Mouse (Mus musculus) CH12.LX (cell line): Measurements from ENCODE around the gene Togaram1. TPM values are rescaled to one million over a fixed set of nuclear protein-coding genes. Genes with fewer than 3 reads are reported as not detected.

Experiments used
- DNase-seq: peaks from one replicate; pipeline ENCODE4 v3.0.0-alpha.2; 2013; ENCODE audit errors: extremely low read depth
- H3K27ac ChIP-seq: 2 replicates; pipeline ENCODE4 v1.5.1; 2012; ENCODE audit warnings: low read depth, mild to moderate bottlenecking, control low read depth, moderate library complexity; ENCODE audit not compliant: insufficient read depth
- H3K27me3 ChIP-seq: replicated peaks from 2 replicates; pipeline ENCODE3; 2012; ENCODE audit warnings: inconsistent platforms
- H3K36me3 ChIP-seq, 2 experiments: replicated peaks in 1 of 2; 2 replicates each; pipeline versions ENCODE3 to v1.6.1; 2012; ENCODE audit warnings: inconsistent platforms in 1 of 2, low read length in 1 of 2, mild to moderate bottlenecking in 1 of 2, mixed read lengths in 1 of 2, moderate library complexity in 1 of 2; ENCODE audit not compliant: control insufficient read depth in 1 of 2, insufficient read depth in 1 of 2
- H3K4me1 ChIP-seq, 2 experiments: 2 replicates each; pipeline ENCODE4 v1.6.1; 2012; ENCODE audit warnings: inconsistent platforms in 1 of 2, moderate library complexity in 1 of 2; ENCODE audit not compliant: insufficient read depth in 2 of 2, control insufficient read depth in 1 of 2
- H3K4me2 ChIP-seq: 2 replicates; pipeline ENCODE4 v1.6.1; 2012; ENCODE audit warnings: low read depth, mild to moderate bottlenecking, control low read depth; ENCODE audit not compliant: poor library complexity, insufficient read depth, severe bottlenecking
- H3K4me3 ChIP-seq, 3 experiments: fragments of 150-350 bp in 1 of 3; sonication (generic) in 1 of 3; replicated peaks in 1 of 3; 2 replicates each; pipeline versions ENCODE3 to v1.5.1; 2011 to 2012; ENCODE audit warnings: low read depth in 2 of 3, low read length in 2 of 3, mild to moderate bottlenecking in 2 of 3, moderate library complexity in 2 of 3, control low read depth in 1 of 3, improper control_type of control experiment in 1 of 3, inconsistent platforms in 1 of 3, mixed read lengths in 1 of 3; ENCODE audit not compliant: poor library complexity in 1 of 3
- H3K79me2 ChIP-seq: replicated peaks from 2 replicates; pipeline ENCODE4 v1.6.1; 2012; ENCODE audit warnings: mild to moderate bottlenecking, moderate library complexity; ENCODE audit not compliant: control insufficient read depth, poor library complexity, insufficient read depth, severe bottlenecking; ENCODE audit errors: extremely low read depth
- H3K9ac ChIP-seq: 2 replicates; pipeline ENCODE4 v1.6.1; 2012; ENCODE audit warnings: low read depth, mild to moderate bottlenecking, control low read depth, moderate library complexity; ENCODE audit not compliant: insufficient read depth
- H3K9me3 ChIP-seq: replicated peaks from 2 replicates; pipeline ENCODE3; 2012; ENCODE audit warnings: low read length, inconsistent platforms, mixed read lengths
- CHD1 ChIP-seq: IDR thresholded peaks from 2 replicates; pipeline ENCODE4 v1.6.1; 2012; ENCODE audit warnings: low read depth, low read length, improper control_type of control experiment, inconsistent platforms
- CHD2 ChIP-seq: IDR thresholded peaks from 2 replicates; pipeline ENCODE4 v1.6.1; 2011; ENCODE audit warnings: low read length, improper control_type of control experiment
- ELF1 ChIP-seq: IDR thresholded peaks from 2 replicates; pipeline ENCODE4 v1.6.1; 2014; ENCODE audit warnings: low read depth, mild to moderate bottlenecking, inconsistent platforms, low read length, improper control_type of control experiment
- ETS1 ChIP-seq: conservative IDR thresholded peaks from 2 replicates; pipeline ENCODE4 v1.6.1; 2012; ENCODE audit warnings: low read depth, mild to moderate bottlenecking, inconsistent platforms, low read length, improper control_type of control experiment, moderate library complexity
- GABPA ChIP-seq: IDR thresholded peaks from 2 replicates; pipeline ENCODE4 v1.6.1; 2012; ENCODE audit warnings: low read depth, low read length, improper control_type of control experiment, inconsistent platforms; ENCODE audit not compliant: insufficient replicate concordance
- JUN ChIP-seq: IDR thresholded peaks from 2 replicates; pipeline ENCODE4 v1.6.1; 2011; ENCODE audit warnings: low read depth, mild to moderate bottlenecking, low read length, improper control_type of control experiment, moderate library complexity; ENCODE audit not compliant: insufficient read depth
- JUND ChIP-seq: conservative IDR thresholded peaks from 2 replicates; pipeline ENCODE4 v1.6.1; 2011; ENCODE audit warnings: low read depth, low read length, improper control_type of control experiment
- MAFK ChIP-seq: IDR thresholded peaks from 2 replicates; pipeline ENCODE4 v1.6.1; 2011; ENCODE audit warnings: low read length, improper control_type of control experiment; ENCODE audit not compliant: insufficient replicate concordance
- MXI1 ChIP-seq: IDR thresholded peaks from 2 replicates; pipeline ENCODE4 v1.6.1; 2011; ENCODE audit warnings: mild to moderate bottlenecking, low read depth, low read length, improper control_type of control experiment
- MYC ChIP-seq: IDR thresholded peaks from 2 replicates; pipeline ENCODE4 v1.6.1; 2011; ENCODE audit warnings: low read depth, mild to moderate bottlenecking, improper control_type of control experiment, low read length
- NRF1 ChIP-seq: IDR thresholded peaks from 2 replicates; pipeline ENCODE4 v1.6.1; 2014; ENCODE audit warnings: low read depth, mild to moderate bottlenecking, inconsistent platforms, low read length, improper control_type of control experiment, moderate library complexity
- POLR2A ChIP-seq: IDR thresholded peaks from 2 replicates; pipeline ENCODE4 v1.6.1; 2011; ENCODE audit warnings: low read depth, mild to moderate bottlenecking, improper control_type of control experiment, low read length
- RAD21 ChIP-seq: IDR thresholded peaks from 2 replicates; pipeline ENCODE4 v1.6.1; 2011; ENCODE audit warnings: low read depth, mild to moderate bottlenecking, low read length, improper control_type of control experiment, moderate library complexity
- RCOR1 ChIP-seq: conservative IDR thresholded peaks from 2 replicates; pipeline ENCODE4 v1.6.1; 2012; ENCODE audit warnings: low read depth, mild to moderate bottlenecking, inconsistent platforms, low read length, improper control_type of control experiment
- SIN3A ChIP-seq: IDR thresholded peaks from 2 replicates; pipeline ENCODE4 v1.6.1; 2012; ENCODE audit warnings: low read length, improper control_type of control experiment, inconsistent platforms
- SMC3 ChIP-seq: IDR thresholded peaks from 2 replicates; pipeline ENCODE4 v1.6.1; 2011; ENCODE audit warnings: low read depth, low read length, improper control_type of control experiment
- TCF12 ChIP-seq: IDR thresholded peaks from 2 replicates; pipeline ENCODE4 v1.6.1; 2014; ENCODE audit warnings: low read depth, mild to moderate bottlenecking, inconsistent platforms, low read length, improper control_type of control experiment
- UBTF ChIP-seq: IDR thresholded peaks from 2 replicates; pipeline ENCODE4 v1.6.1; 2012; ENCODE audit warnings: low read depth, mild to moderate bottlenecking, inconsistent platforms, low read length, improper control_type of control experiment, moderate library complexity
- USF1 ChIP-seq: IDR thresholded peaks from 2 replicates; pipeline ENCODE4 v1.6.1; 2014; ENCODE audit warnings: low read depth, mild to moderate bottlenecking, inconsistent platforms, low read length, improper control_type of control experiment
- ZC3H11A ChIP-seq: IDR thresholded peaks from 2 replicates; pipeline ENCODE4 v1.6.1; 2012; ENCODE audit warnings: low read depth, mild to moderate bottlenecking, inconsistent platforms, low read length, improper control_type of control experiment
- ZKSCAN1 ChIP-seq: IDR thresholded peaks from 2 replicates; pipeline ENCODE4 v1.6.1; 2012; ENCODE audit warnings: low read depth, inconsistent platforms, low read length, improper control_type of control experiment, borderline replicate concordance
- ZMIZ1 ChIP-seq: IDR thresholded peaks from 2 replicates; pipeline ENCODE4 v1.6.1; 2012; ENCODE audit warnings: low read depth, mild to moderate bottlenecking, inconsistent platforms, low read length, improper control_type of control experiment
- ZNF384 ChIP-seq: IDR thresholded peaks from 2 replicates; pipeline ENCODE4 v1.6.1; 2012; ENCODE audit warnings: low read depth, low read length, improper control_type of control experiment, inconsistent platforms
- dilution Hi-C: fragments of 300-500 bp; cut with MboI; formaldehyde crosslinking; loops from 2 replicates; pipeline ENCODE4 v1.14.3; 2020; ENCODE audit warnings: low sequenced_read_pairs; ENCODE audit not compliant: extremely low pct_unique_long_range_greater_than_20kb, extremely low pct_ligation_motif_present
- in situ Hi-C: fragments of 300-500 bp; cut with MboI; formaldehyde crosslinking; loops from 3 replicates; pipeline ENCODE4 v1.14.3; 2019; ENCODE audit warnings: low sequenced_read_pairs, low pct_ligation_motif_present, low pct_unique_long_range_greater_than_20kb, mixed read lengths
- polyA plus RNA-seq: library from polyadenylated mRNA; unstranded; fragments of >175 nt; gene quantifications from 2 replicates; pipeline ENCODE4 v1.2.1, GENCODE M21; 2012; ENCODE audit warnings: low read depth; ENCODE audit not compliant: insufficient read length
- total RNA-seq, 2 experiments: library from RNA; depleted of rRNA; stranded (reverse); fragments of 300-350 nt in 1 of 2; fragments of >200 nt in 1 of 2; gene quantifications; 2 replicates each; pipeline ENCODE4 v1.2.3; 2012 to 2014

Togaram1 gene
- total and polyA plus RNA-seq, 3 experiments = 19.1 to 29.5 (median 24.1) TPM

DNA sequence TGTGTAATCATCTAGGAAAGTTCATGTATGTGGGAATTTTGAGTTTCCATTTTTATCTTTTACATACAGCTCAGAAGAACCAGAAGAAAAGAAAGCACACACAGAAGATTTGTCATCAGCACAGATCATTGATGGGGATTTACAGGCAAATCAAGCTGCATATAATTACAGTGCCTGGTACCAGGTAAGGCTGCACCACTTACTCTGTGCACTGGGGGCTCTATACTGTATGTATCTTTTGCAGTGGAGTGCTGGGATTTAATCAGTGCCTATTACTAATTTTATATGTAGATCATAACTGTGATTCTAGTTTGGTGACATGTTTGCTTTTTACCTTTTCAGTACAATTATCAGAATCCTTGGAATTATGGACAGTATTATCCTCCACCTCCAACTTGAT is 95.5 kb downstream of the Togaram1 start:
- TF ChIP-seq ETS1 (no peak), NRF1 (no peak), ZMIZ1 (no peak), ELF1 (no peak), MAFK (no peak), MXI1 (no peak), JUND (no peak), USF1 (no peak), TCF12 (no peak), ZNF384 (no peak), GABPA (no peak), SMC3 (no peak), RAD21 (no peak), JUN (no peak), ZKSCAN1 (no peak), MYC (no peak), SIN3A (no peak), UBTF (no peak), RCOR1 (no peak)
- DNase-seq = peak; percentile 31
- Histone ChIP-seq H3K9me3 (no peaks in the 10 kb centered on the region), H3K4me2 (no peak overlapping the region), H3K27me3 (no peaks in the 10 kb centered on the region), H3K36me3 (peaks cover 36 to 83% of the 10 kb centered on the region in 2 experiments), H3K4me3 (no peak overlapping the region), H3K79me2 (peaks cover 7% of the 10 kb centered on the region; the same call in 1 of the 2 replicates), H3K4me1 (peaks cover 0 to 14% of the 10 kb centered on the region in 2 experiments; a peak in 1 of 4 replicates), H3K9ac (no peak overlapping the region), H3K27ac (no peak overlapping the region)
- dilution Hi-C loops (no loop called here), in situ Hi-C loops (loop anchor here (10.0 kb wide), 1 partner anchor 96 kb away; the partner anchor contains the start of genes Klhl28 and Togaram1)

DNA sequence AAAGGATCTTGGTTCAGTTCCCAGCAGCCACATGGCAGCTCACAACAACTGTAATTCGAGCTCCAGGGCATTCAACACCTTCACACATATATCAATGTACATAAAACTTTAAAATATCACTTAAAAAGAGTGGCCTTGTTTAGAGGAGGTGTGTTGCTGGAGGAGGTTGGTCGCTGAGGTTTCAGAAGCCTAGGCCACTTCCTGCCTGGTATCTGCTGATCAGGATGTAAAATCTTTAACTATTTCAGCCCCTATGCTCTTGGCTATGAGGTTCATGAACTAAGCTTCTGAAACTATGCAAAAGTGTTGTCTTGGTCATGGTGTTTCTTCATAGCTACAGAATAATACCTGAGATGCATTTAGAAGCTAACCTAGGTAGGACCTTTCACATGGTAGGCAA is 99.6 kb downstream of the Togaram1 start:
- no peak for TF ChIP-seq SIN3A
- TF ChIP-seq USF1 = no peak
- peak; percentile 27; the same call in 1 of the 2 replicates for TF ChIP-seq POLR2A
- TF ChIP-seq ZKSCAN1 = no peak
- no peak for TF ChIP-seq CHD2
- no peak for TF ChIP-seq RCOR1
- TF ChIP-seq CHD1 = no peak
- no peak for TF ChIP-seq RAD21
- TF ChIP-seq ZC3H11A = no peak
- peaks cover 31 to 75% of the 10 kb centered on the region in 2 experiments for H3K36me3 ChIP-seq

More for the DNA sequence above, 99.6 kb downstream of the Togaram1 start:
- in situ Hi-C loops = loop anchor here (10.0 kb wide), 1 partner anchor 100 kb away; the partner anchor contains the start of genes Klhl28 and Togaram1
- Histone ChIP-seq H3K4me2 (no peak overlapping the region), H3K4me1 (peaks cover 0 to 22% of the 10 kb centered on the region in 2 experiments; a peak in 1 of 4 replicates), H3K9me3 (no peaks in the 10 kb centered on the region), H3K79me2 (peaks cover 3% of the 10 kb centered on the region; the same call in 1 of the 2 replicates), H3K9ac (no peak overlapping the region), H3K27ac (no peak overlapping the region; the same call in 1 of the 2 replicates), H3K4me3 (no peak overlapping the region), H3K27me3 (no peaks in the 10 kb centered on the region)
- DNase-seq = peak; percentile 19
- dilution Hi-C loops = no loop called here
